Mouse (Mus musculus): ENCODE measurements around the gene Chrna1. TPM values are rescaled to one million over a fixed set of nuclear protein-coding genes. Genes with fewer than 3 reads are reported as not detected.

Chrna1 gene
- polyA plus RNA-seq, 1 experiment from 2014 or later, result 14.1 TPM

DNA sequence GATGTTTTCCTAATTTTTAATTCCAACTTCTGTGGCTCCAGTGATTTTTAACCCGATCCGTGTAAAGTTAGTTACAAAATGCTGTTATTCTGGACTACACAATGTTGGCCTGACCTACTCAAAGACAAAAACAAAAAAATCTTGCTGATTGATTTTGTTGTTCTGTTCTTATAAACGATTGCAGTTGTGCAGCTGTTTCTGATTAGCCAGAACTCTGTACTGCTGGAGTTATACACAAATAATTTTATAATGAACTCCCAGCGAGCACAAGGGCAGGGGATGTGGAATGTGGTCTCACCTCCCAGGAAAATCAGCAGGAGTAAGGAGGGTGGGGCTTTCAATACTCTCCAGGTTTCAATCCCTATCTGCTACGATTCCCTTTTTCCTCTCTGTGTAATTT, 61.2 kb downstream of the Chrna1 start:
- H3K9me3 ChIP-seq (replicated peaks), result no peaks in the 10 kb centered on the region
- H3K27ac ChIP-seq (replicated peaks), result peak overlapping the region; percentile 55
- WGBS, result 35% methylated on average over 5 of the region's 5 CpGs
- H3K4me2 ChIP-seq (replicated peaks), result no peak overlapping the region
- H3K9ac ChIP-seq, result no peak overlapping the region
- peaks cover 45% of the 10 kb centered on the region for H3K4me1 ChIP-seq
- no peak overlapping the region for H3K4me3 ChIP-seq (replicated peaks)
- no peaks in the 10 kb centered on the region for H3K27me3 ChIP-seq
- H3K36me3 ChIP-seq, result no peaks in the 10 kb centered on the region
- ATAC-seq (ENCODE audit: insufficient number of reproducible peaks, low FRiP score, low TSS enrichment, low read depth), result no peak

- Histone ChIP-seq H3K27ac (replicated peaks) (peak overlapping the region; percentile 66; the same call in 1 of the 2 replicates), H3K9ac (no peak overlapping the region), H3K4me1 (peaks cover 49% of the 10 kb centered on the region), H3K36me3 (no peaks in the 10 kb centered on the region), H3K4me3 (replicated peaks) (no peak overlapping the region), H3K27me3 (no peaks in the 10 kb centered on the region), H3K9me3 (replicated peaks) (no peaks in the 10 kb centered on the region), H3K4me2 (replicated peaks) (no peak overlapping the region)
- no peak for ATAC-seq (ENCODE audit: insufficient number of reproducible peaks, low FRiP score, low TSS enrichment, low read depth)
- 78% methylated on average over 2 of the region's 2 CpGs for WGBS
These were observed 61.8 kb downstream of the Chrna1 start for GRCm38 (mm10) chr2:73518311-73518710.

DNA sequence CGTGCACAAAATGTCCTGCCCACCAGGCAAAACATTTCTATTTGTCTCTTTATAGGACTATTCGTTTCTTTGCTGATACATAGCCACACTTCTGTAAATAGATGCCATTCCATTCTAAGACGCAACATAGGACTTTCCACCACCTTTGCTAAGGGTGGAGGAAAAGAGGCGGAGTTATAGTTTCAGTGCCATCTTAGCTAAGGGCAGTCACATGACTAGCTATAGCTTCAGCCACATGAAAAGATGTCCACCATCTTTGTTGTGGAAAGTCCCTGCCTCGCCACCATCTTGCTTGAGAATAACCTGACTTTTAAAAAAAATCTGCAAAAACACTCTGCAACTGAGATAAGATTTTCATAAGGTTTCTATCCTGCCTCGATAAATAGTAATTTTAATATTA, 66.0 kb downstream of the Chrna1 start:
- Histone ChIP-seq H3K4me2 (replicated peaks) (no peak overlapping the region), H3K27ac (replicated peaks) (peak overlapping the region; percentile 12; the same call in 1 of the 2 replicates), H3K27me3 (no peaks in the 10 kb centered on the region), H3K9ac (no peak overlapping the region), H3K36me3 (no peaks in the 10 kb centered on the region), H3K4me3 (replicated peaks) (no peak overlapping the region), H3K4me1 (peaks cover 44% of the 10 kb centered on the region), H3K9me3 (replicated peaks) (no peaks in the 10 kb centered on the region)
- 86% methylated on average over 6 of the region's 6 CpGs for WGBS
- ATAC-seq (ENCODE audit: insufficient number of reproducible peaks, low FRiP score, low TSS enrichment, low read depth), result no peak

Other genes with a start within 250 kb of the Chrna1 start
- 7.2 and 8.8 TPM in 2 replicates for gene Gpr155, start 193.8 kb downstream of the Chrna1 start, polyA plus RNA-seq (2015; fragmentation: Nextera tagmentation; extraction: Ambion mirVana)
- 17.5 and 20.0 TPM in 2 replicates for gene Wipf1, start 50.6 kb downstream of the Chrna1 start, polyA plus RNA-seq (2015; fragmentation: Nextera tagmentation; extraction: Ambion mirVana)
- gene Chn1, start 195.0 kb upstream of the Chrna1 start, polyA plus RNA-seq (2015; fragmentation: Nextera tagmentation; extraction: Ambion mirVana), result 24.7 and 25.2 TPM in 2 replicates

Data from embryonic facial prominence, embryonic 15.5 days (tissue).